Mouse (Mus musculus) left cerebral cortex, postnatal 36 days (tissue): ENCODE measurements around the gene H6pd. TPM values are rescaled to one million over a fixed set of nuclear protein-coding genes. Genes with fewer than 3 reads are reported as not detected.

Experiments used
- DNase-seq, 2 experiments: peaks; one replicate each; pipeline ENCODE4 v3.0.0; 2021 to 2022; ENCODE audit warnings: low spot score in 2 of 2, mixed read lengths in 1 of 2
- intact Hi-C: fragments of 180-260 bp; cut with DNase I; formaldehyde crosslinking; loops from one replicate; pipeline ENCODE4 v1.15.1; 2025
- total RNA-seq, 2 experiments: library from RNA; stranded (reverse); gene quantifications; 2 replicates each; pipeline ENCODE4 v1.2.3; 2021

Gene H6pd
- total RNA-seq, 2 experiments from 2014 or later, result 12.5 to 14.3 TPM

DNA sequence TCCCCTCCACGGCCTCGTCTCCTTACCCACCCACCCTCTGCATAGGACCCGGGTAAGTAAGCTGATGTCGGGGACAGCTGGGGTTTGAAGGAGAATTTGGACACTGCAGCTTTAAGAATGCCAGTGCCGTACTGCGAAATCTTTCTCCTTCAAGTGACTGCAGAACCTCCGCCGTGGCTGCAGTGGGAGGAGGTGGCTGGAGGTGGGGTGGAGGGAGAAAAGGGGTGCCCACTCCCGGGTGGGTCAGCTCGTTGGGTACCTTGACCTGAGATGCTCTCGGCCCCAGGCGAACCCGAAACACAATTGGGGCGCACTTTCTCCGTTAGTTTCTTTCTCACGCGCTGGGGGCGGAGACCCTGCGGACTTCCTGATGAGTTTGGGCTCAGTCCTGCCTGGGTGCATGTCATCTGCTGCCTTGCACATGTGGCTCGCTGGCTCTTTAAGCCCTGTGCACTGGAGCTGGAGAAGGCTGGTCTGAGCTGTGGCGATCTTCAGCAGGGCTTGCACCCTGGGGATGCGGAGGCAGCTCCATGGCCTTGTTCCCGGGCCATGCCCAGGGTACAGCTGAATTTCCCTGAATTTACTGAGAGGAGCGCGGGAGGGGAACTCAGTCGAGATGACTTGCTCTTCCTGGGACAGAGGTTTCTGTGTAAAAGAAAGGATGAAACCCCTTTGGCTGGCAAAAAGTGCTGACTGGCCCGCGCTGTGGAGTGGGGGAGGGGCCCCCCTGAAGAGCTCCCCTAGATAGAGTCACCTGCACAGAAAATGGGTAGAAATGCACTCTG is 21.8 kb upstream of the H6pd start:
- DNase-seq, result peak; percentile 65 to 67
- intact Hi-C loops, result loop anchor here (2.0 to 10.0 kb wide), 2 partner anchors 18 to 184 kb away; no protein-coding TSS in a partner anchor

GRCm38 (mm10) chr4:150029885-150030284 is 21.1 kb upstream of the H6pd start:
- intact Hi-C loops, result loop anchor here (2.0 to 10.0 kb wide), 2 partner anchors 17 to 185 kb away; no protein-coding TSS in a partner anchor
- DNase-seq, result peak; percentile 30 to 49

- intact Hi-C loops, result no loop called here
Measured at GRCm38 (mm10) chr4:150023518-150023917, 14.7 kb upstream of the H6pd start.

DNA sequence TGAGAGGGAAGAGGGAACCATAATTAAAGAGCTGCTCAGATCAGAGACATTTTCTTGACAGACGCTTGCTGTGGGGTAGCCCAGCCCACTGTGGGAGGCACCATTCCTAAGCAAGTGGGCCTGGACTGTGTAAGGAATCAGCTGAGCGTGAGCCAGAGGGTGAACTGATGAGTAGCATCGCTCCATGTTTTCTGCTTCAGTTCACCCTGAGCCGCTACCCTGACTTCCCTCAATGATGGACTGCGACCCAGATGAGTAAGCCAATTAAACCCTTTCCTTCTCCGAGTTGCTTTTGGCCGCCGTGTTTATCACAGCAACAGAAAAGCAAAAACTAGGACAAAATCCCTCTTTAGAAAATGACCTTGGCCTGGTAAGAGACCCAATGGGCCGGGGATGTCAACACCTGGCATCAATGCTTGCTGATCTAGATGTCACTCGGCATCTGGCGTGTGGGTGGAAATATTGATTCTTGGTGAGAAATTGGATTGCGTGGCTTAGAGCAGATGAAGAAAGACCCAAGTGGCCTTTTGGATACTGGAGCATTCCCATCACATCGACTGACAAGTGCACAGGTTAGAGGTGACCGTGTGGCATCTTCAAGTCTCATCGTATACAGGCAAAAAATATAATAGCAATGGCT is 11.0 kb upstream of the H6pd start:
- intact Hi-C loops, result no loop called here
- no peak for DNase-seq

More at GRCm38 (mm10) chr4:150023518-150023917, 14.7 kb upstream of the H6pd start:
- no peak for DNase-seq

DNA sequence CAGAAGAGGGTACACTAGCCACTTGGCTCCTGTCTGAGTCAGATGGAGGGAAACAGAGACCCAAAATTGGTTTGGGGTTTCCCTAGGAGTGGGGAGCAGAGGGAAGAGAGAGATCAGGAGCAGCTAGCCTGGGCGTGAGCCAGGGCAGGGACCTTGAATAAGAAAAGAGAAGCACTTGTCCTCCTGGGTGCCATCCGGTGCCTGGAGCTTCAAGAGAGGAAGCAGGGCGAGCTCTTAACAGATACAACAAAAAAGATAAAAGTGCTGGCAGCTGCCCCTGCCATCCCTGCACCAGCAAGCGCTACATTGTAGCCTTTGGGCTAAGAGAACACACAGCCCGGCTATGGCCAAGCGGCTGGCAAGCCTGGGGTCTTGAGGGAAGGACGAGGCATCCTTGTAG is 6.6 kb upstream of the H6pd start:
- DNase-seq, result no peak
- intact Hi-C loops, result no loop called here

- no peak for DNase-seq
- intact Hi-C loops, result no loop called here
Measured at GRCm38 (mm10) chr4:150014378-150015091, 5.7 kb upstream of the H6pd start.

DNA sequence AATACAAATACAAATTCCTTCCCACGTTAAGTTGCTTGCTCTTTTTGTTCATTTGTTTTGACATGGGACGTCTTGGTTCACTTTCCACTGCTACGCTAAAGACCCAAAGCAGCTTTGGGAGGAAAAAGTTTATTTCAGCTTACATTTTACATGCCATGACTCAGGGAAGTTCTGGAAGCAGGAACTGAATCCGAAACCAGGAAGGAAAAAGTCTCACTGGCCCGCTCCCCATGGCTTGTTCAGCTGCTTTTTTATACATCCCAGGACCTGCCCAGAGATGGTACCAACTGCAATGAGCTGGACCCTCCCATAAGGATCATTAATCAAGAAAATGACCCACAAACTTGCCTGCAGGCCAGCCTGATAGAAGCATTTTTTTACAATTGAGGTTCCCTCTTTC is 5.0 kb upstream of the H6pd start:
- intact Hi-C loops, result loop anchor here (2.0 kb wide), 1 partner anchor 17 kb away; no protein-coding TSS in a partner anchor
- no peak for DNase-seq

DNA sequence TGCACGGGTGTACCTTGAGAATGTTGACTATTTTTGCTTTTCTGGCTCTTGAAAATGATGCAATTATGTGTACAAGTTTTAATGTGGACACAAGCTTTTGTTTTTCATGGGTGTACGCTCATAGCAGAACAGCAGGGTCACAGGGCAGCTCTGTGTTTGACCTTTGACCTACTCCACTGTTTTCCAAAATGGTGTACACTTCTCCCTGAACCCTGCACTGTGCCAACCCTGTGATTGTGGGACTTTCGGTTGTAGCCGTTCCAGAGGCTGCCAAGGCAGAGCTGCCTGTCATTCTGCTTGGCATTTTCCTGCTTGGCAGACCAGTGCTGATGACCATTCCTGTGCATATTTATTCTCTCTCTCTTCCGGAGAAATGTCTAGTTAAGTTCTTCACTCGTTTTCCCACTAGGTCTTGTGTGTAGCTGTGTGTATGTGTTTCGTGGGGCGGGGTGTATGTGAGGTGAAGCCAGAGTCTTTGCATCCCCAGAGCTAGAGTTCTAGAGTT is 4.4 kb upstream of the H6pd start:
- intact Hi-C loops, result loop anchor here (2.0 kb wide), 1 partner anchor 18 kb away; no protein-coding TSS in a partner anchor

DNA sequence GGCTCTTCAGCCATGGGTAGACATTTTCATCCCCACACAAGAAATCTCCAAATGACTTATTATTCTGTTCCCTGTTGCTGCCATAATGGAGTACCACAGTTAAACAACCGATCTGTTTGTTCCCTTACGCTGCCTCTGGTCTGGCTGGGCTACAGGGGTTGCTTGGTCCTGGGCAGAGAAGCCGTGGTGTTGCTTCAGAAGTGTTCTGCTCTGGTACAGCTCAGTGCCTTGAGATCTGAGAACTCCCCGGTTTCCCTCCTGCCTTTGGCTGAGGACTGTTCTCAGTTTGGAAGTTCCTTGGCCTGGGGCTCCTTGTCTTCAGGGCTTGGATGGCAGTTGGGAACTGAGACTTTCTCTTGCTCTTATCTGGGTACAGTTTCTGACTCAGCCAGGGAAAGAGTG is 3.5 kb upstream of the H6pd start:
- intact Hi-C loops, result loop anchor here (2.0 kb wide), 1 partner anchor 18 kb away; no protein-coding TSS in a partner anchor
- DNase-seq, result no peak

More for the DNA sequence above, 4.4 kb upstream of the H6pd start:
- DNase-seq, result no peak

DNA sequence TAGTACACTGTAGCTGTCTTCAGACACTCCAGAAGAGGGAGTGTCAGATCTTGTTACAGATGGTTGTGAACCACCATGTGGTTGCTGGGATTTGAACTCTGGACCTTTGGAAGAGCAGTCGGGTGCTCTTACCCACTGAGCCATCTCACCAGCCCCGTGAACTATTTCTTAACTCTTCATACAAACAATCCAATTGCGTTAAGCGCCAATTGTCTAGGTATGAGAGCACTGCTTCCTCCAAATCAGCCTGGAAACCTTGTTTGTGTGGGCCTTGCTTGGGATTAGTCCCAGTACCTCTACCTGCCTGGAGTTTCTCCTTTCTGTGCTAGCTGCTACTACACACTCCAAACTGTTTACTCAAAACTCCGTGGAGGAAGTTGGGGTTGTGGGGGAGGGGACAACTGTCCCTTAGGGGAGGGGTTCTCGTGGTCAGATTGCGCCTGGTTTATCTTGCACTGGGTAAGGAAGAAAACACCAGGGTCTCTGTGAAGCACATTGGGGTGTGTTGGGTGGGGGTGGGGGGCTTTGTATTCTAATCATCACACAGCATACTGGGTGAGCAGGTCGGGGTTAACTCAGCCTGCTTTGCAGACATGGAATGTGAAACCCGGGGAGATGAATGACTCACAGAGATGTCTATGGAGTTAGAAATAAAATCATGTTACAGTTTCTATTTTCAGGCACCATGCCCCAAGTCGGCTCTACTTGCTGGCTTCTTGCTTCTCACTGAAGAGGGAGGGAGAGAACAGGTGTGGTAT is 2.9 kb upstream of the H6pd start:
- DNase-seq, result no peak
- intact Hi-C loops, result loop anchor here (2.0 kb wide), 1 partner anchor 19 kb away; no protein-coding TSS in a partner anchor

GRCm38 (mm10) chr4:150010054-150010730 is 1.4 kb upstream of the H6pd start:
- DNase-seq, result no peak
- intact Hi-C loops, result no loop called here

- intact Hi-C loops, result no loop called here
- no peak for DNase-seq
Measured at GRCm38 (mm10) chr4:150009587-150009930, 736 bp upstream of the H6pd start.

DNA sequence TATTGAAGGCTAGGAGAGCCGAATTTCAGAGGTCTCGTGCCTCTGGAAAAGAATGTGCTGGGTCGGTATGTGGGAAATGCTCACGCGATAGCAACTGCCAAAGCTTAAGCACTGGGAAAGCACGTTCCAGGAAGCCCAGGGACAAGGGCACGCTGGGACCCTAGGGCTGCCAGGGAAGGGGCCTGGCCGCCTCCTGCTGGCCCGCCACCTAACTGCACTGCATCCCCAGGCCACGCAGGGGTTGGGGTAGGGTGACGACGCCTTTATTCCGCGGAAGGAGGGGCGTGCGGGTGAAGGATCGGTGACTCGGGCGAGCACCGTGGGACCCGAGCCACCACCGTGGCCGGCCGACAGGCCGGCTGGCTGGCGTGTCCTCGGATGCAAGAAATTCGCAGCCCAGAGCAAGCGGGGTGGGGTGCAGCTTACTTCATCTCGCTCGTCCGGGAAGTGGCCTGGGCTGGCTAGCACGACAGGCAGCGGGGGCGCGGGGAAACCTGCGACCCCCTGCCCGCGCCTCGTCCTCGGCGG is 434 bp downstream of the H6pd start:
- intact Hi-C loops, result no loop called here
- DNase-seq, result peak; percentile 54 to 58

DNA sequence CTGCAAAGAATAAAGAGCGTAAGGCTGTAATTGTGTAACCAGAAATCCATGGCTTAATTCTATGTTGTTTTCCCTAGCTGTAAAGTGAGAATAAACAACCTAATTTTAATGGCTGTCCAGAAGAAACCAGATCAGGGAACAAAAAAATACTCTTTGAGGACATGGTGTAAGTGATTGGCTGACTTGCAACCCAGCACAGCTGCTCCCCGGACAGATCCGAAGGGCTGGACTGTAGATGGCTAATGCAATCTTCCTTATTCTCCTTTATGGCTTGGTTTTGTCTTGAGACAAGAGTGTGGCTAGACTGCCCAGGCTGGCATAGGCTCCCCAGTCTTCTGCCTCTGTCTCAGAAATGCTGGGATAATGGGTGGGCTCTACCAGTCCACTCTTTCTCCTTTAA is 1.4 kb downstream of the H6pd start:
- DNase-seq, result no peak
- intact Hi-C loops, result no loop called here

- intact Hi-C loops, result no loop called here
- DNase-seq, result no peak
Measured at GRCm38 (mm10) chr4:150006991-150007390, 1.8 kb downstream of the H6pd start.

GRCm38 (mm10) chr4:150006122-150006854 is 2.5 kb downstream of the H6pd start:
- intact Hi-C loops, result no loop called here
- no peak for DNase-seq

- DNase-seq, result no peak
- intact Hi-C loops, result no loop called here
Measured at GRCm38 (mm10) chr4:150005231-150005630, 3.6 kb downstream of the H6pd start.

- intact Hi-C loops, result no loop called here
- DNase-seq, result no peak
Measured at GRCm38 (mm10) chr4:150003641-150004040, 5.2 kb downstream of the H6pd start.
